Mouse (Mus musculus) small intestine, adult 2 months (tissue): ENCODE data around the gene Mdfic.
"Not testable (repeated sequence)": the region's sequence is repeated elsewhere in the genome, so short reads cannot be mapped to it uniquely, and the experiment has no call there.

ENCODE experiments used
- CTCF ChIP-seq: fragments of 200-500 bp; IDR thresholded peaks from 2 replicates; pipeline ENCODE4 v1.5.1; 2012; ENCODE audit warnings: low read depth, mild to moderate bottlenecking, control low read depth, inconsistent platforms, low read length, moderate library complexity, mixed read lengths; ENCODE audit not compliant: insufficient replicate concordance, insufficient read length; ENCODE audit errors: extremely low read depth
- POLR2A ChIP-seq: fragments of 200-500 bp; IDR thresholded peaks from 2 replicates; pipeline ENCODE4 v1.6.1; 2012; ENCODE audit warnings: low read depth, mild to moderate bottlenecking, control low read depth, inconsistent platforms, low read length, moderate library complexity

GRCm38 (mm10) chr6:15722631-15723030, 2.2 kb downstream of the Mdfic start:
- TF ChIP-seq CTCF, POLR2A: not testable (repeated sequence)
